Mouse (Mus musculus) MEL (cell line): ENCODE measurements around the gene Gm2431.
"Not testable (repeated sequence)": the region's sequence is repeated elsewhere in the genome, so short reads cannot be mapped to it uniquely, and the experiment has no call there.

Experiments
- BHLHE40 ChIP-seq: IDR thresholded peaks from 2 replicates; pipeline ENCODE4 v1.6.1; 2012; ENCODE audit warnings: low read depth, mild to moderate bottlenecking, inconsistent platforms, low read length, improper control_type of control experiment, borderline replicate concordance
- CTCF ChIP-seq, 3 experiments: IDR thresholded peaks in 2 of 3; conservative IDR thresholded peaks in 1 of 3; 2 replicates each; pipeline ENCODE4 v1.5.1; 2011 to 2012; ENCODE audit warnings: low read length in 3 of 3, low read depth in 2 of 3, mild to moderate bottlenecking in 2 of 3, improper control_type of control experiment in 1 of 3, inconsistent platforms in 1 of 3, mixed read lengths in 1 of 3, moderate library complexity in 1 of 3; ENCODE audit not compliant: control insufficient read depth in 1 of 3, insufficient read depth in 1 of 3, poor library complexity in 1 of 3, severe bottlenecking in 1 of 3
- E2F4 ChIP-seq: IDR thresholded peaks from 2 replicates; pipeline ENCODE4 v1.6.1; 2011; ENCODE audit warnings: low read depth, low read length, improper control_type of control experiment, borderline replicate concordance
- GATA1 ChIP-seq: IDR thresholded peaks from 2 replicates; pipeline ENCODE4 v1.6.1; 2011; ENCODE audit warnings: low read depth, low read length, improper control_type of control experiment
- HCFC1 ChIP-seq: IDR thresholded peaks from 2 replicates; pipeline ENCODE4 v1.6.1; 2012; ENCODE audit warnings: low read depth, mild to moderate bottlenecking, inconsistent platforms, low read length, improper control_type of control experiment, moderate library complexity
- JUND ChIP-seq: IDR thresholded peaks from 2 replicates; pipeline ENCODE4 v1.6.1; 2011; ENCODE audit warnings: low read depth, mild to moderate bottlenecking, improper control_type of control experiment, low read length
- MAFK ChIP-seq: IDR thresholded peaks from 2 replicates; pipeline ENCODE4 v1.6.1; 2011; ENCODE audit warnings: low read depth, mild to moderate bottlenecking, low read length, improper control_type of control experiment, borderline replicate concordance
- MAX ChIP-seq: IDR thresholded peaks from 2 replicates; pipeline ENCODE4 v1.6.1; 2011; ENCODE audit warnings: low read length, improper control_type of control experiment
- MAZ ChIP-seq: IDR thresholded peaks from 2 replicates; pipeline ENCODE4 v1.6.1; 2012; ENCODE audit warnings: low read depth, mild to moderate bottlenecking, inconsistent platforms, low read length, improper control_type of control experiment
- NRF1 ChIP-seq: IDR thresholded peaks from 2 replicates; pipeline ENCODE4 v1.6.1; 2014; ENCODE audit warnings: low read depth, mild to moderate bottlenecking, inconsistent platforms, low read length, improper control_type of control experiment, moderate library complexity; ENCODE audit not compliant: poor library complexity, insufficient read depth, severe bottlenecking
- SMC3 ChIP-seq: IDR thresholded peaks from 2 replicates; pipeline ENCODE4 v1.6.1; 2011; ENCODE audit warnings: low read depth, low read length, improper control_type of control experiment

DNA sequence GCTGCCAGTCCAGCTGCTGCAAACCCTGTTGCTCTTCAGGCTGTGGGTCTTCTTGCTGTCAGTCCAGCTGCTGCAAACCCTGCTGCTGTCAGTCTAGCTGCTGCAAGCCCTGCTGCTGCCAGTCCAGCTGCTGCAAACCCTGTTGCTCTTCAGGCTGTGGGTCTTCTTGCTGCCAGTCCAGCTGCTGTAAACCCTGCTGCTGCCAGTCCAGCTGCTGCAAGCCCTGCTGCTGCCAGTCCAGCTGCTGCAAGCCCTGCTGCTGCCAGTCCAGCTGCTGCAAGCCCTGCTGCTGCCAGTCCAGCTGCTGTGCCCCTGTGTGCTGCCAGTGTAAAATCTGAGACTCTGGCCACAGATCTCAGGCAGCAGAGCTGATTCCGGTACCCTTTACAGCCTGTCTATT is 45.8 kb upstream of the Gm2431 start:
- not testable (repeated sequence) for TF ChIP-seq HCFC1; JUND; CTCF (IDR thresholded peaks at IDR 0.05 in 2 of 3, conservative IDR thresholded peaks at IDR 0.05 in 1 of 3; ENCODE audit: control insufficient read depth in 1 of 3, insufficient read depth in 1 of 3, low read depth in 2 of 3, low read length in 3 of 3, poor library complexity in 1 of 3, severe bottlenecking in 1 of 3); GATA1; BHLHE40; NRF1; MAFK; MAZ; E2F4; MAX; SMC3
